Mouse (Mus musculus) heart, adult 2 months (tissue): ENCODE data around the gene Tiam1.

Experiments
- CTCF ChIP-seq: fragments of 200-600 bp; IDR thresholded peaks from 2 replicates; pipeline ENCODE4 v1.8.1; 2022; ENCODE audit warnings: antibody characterized with exemption, mild to moderate bottlenecking, moderate library complexity
- EP300 ChIP-seq: fragments of 200-500 bp; IDR thresholded peaks from 2 replicates; pipeline ENCODE4 v1.6.1; 2011; ENCODE audit warnings: low read depth, low read length, control low read depth; ENCODE audit not compliant: insufficient read depth
- POLR2A ChIP-seq: fragments of 200-500 bp; IDR thresholded peaks from 2 replicates; pipeline ENCODE4 v1.6.1; 2011; ENCODE audit warnings: mild to moderate bottlenecking, low read depth, low read length, control low read depth; ENCODE audit not compliant: insufficient read depth

DNA sequence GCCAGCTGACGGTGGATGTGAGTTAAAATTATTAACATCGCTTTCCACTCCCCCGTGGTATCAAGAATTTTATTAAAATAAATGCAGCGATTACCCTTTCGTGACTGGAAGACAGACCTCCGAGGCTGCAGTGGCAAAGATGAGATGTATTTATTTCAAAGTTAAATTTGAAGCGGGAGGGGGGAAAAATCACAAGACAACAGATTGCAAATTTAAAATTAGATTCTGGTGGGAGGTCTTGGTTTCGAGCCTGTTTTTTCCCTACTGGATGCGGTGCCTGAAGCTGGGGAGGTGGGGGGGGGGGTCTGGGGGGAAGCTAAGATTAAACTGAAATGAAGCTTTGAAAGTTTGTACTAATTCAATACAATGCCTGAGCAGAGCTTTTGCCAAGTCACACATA, 235.9 kb downstream of the Tiam1 start:
- TF ChIP-seq CTCF (no peak), POLR2A (no peak), EP300 (no peak)
